Mouse (Mus musculus) neural tube, embryonic 14.5 days (tissue): ENCODE results near the gene Tatdn3. TPM values are rescaled to one million over a fixed set of nuclear protein-coding genes. Genes with fewer than 3 reads are reported as not detected.

Experiments
- ATAC-seq: fragments of 200-750 bp; cut with Nextera tagmentation; 2 replicates; pipeline ENCODE4 v1.8.0; 2017; ENCODE audit warnings: low read depth, mild to moderate bottlenecking, moderate TSS enrichment, moderate library complexity
- H3K27ac ChIP-seq: fragments of 300-500 bp; sonication (generic); 2 replicates; pipeline ENCODE4 v1.5.1; 2014; ENCODE audit warnings: low read depth, mild to moderate bottlenecking, control low read depth, low read length, moderate library complexity, mixed read lengths
- H3K27me3 ChIP-seq: fragments of 300-500 bp; sonication (generic); 2 replicates; pipeline ENCODE4 v1.6.1; 2014; ENCODE audit warnings: low read length; ENCODE audit not compliant: control insufficient read depth, insufficient read depth
- H3K36me3 ChIP-seq: fragments of 300-500 bp; sonication (generic); 2 replicates; pipeline ENCODE4 v1.6.1; 2014; ENCODE audit warnings: low read length, mixed read lengths; ENCODE audit not compliant: control insufficient read depth, insufficient read depth
- H3K4me1 ChIP-seq: fragments of 300-500 bp; sonication (generic); 2 replicates; pipeline ENCODE4 v1.6.1; 2014; ENCODE audit warnings: low read length; ENCODE audit not compliant: control insufficient read depth, insufficient read depth
- H3K4me2 ChIP-seq: fragments of 300-500 bp; sonication (generic); 2 replicates; pipeline ENCODE4 v1.6.1; 2014; ENCODE audit warnings: mild to moderate bottlenecking, low read depth, low read length, control low read depth
- H3K4me3 ChIP-seq: fragments of 300-500 bp; sonication (generic); 2 replicates; pipeline ENCODE4 v1.5.1; 2014; ENCODE audit warnings: low read depth, low read length, control low read depth, mixed read lengths
- H3K9ac ChIP-seq: fragments of 300-500 bp; sonication (generic); replicated peaks from 2 replicates; pipeline ENCODE4 v1.6.1; 2014; ENCODE audit warnings: low read depth, mild to moderate bottlenecking, control low read depth, low read length, mixed read lengths
- H3K9me3 ChIP-seq: fragments of 300-500 bp; sonication (generic); 2 replicates; pipeline ENCODE4 v1.6.1; 2016; ENCODE audit warnings: low read length; ENCODE audit not compliant: control insufficient read depth
- WGBS: fragments of 180-500 bp; shearing (Covaris S2); extraction: QIAGEN DNeasy Blood & Tissue Kit; methylation state at CpG from one replicate; pipeline ENCODE4 v1.1.7; 2014; 5-methylcytosine and 5-hydroxymethylcytosine counted together
- polyA plus RNA-seq: library from polyadenylated mRNA; unstranded; fragments of >200 nt; fragmentation: Nextera tagmentation; extraction: Ambion mirVana; gene quantifications from 2 replicates; pipeline ENCODE4 v1.2.1, GENCODE M21; 2014

The Tatdn3 gene
- polyA plus RNA-seq, 1 experiment from 2014 or later, result 19.9 TPM

- no peaks in the 10 kb centered on the region for H3K27me3 ChIP-seq
- H3K27ac ChIP-seq, result no peak overlapping the region
- H3K9ac ChIP-seq, result no peak overlapping the region
- ATAC-seq, result no peak
- H3K36me3 ChIP-seq, result no peaks in the 10 kb centered on the region
- H3K4me3 ChIP-seq, result no peak overlapping the region
- H3K4me1 ChIP-seq, result no peaks in the 10 kb centered on the region
- H3K9me3 ChIP-seq, result no peaks in the 10 kb centered on the region
- 89% methylated on average over 7 of the region's 7 CpGs for WGBS
- H3K4me2 ChIP-seq, result no peak overlapping the region
These were observed 23.7 kb upstream of the Tatdn3 start for GRCm38 (mm10) chr1:191086304-191086878.

GRCm38 (mm10) chr1:191085597-191085996, 22.9 kb upstream of the Tatdn3 start:
- Histone ChIP-seq H3K9ac (no peak overlapping the region), H3K4me3 (no peak overlapping the region), H3K36me3 (no peaks in the 10 kb centered on the region), H3K4me2 (no peak overlapping the region), H3K4me1 (no peaks in the 10 kb centered on the region), H3K9me3 (no peaks in the 10 kb centered on the region), H3K27ac (no peak overlapping the region), H3K27me3 (no peaks in the 10 kb centered on the region)
- 74% methylated on average over 12 of the region's 12 CpGs for WGBS
- no peak for ATAC-seq

GRCm38 (mm10) chr1:191084951-191085559, 22.3 kb upstream of the Tatdn3 start:
- H3K4me1 ChIP-seq, result no peaks in the 10 kb centered on the region
- no peak for ATAC-seq
- no peak overlapping the region for H3K4me3 ChIP-seq
- no peak overlapping the region for H3K27ac ChIP-seq
- H3K9me3 ChIP-seq, result no peaks in the 10 kb centered on the region
- H3K4me2 ChIP-seq, result no peak overlapping the region
- no peak overlapping the region for H3K9ac ChIP-seq
- H3K27me3 ChIP-seq, result no peaks in the 10 kb centered on the region
- H3K36me3 ChIP-seq, result no peaks in the 10 kb centered on the region
- WGBS, result 65% methylated on average over 5 of the region's 5 CpGs

- H3K4me2 ChIP-seq, result no peak overlapping the region
- WGBS, result 94% methylated on average over 8 of the region's 8 CpGs
- H3K4me3 ChIP-seq, result no peak overlapping the region
These were observed 20.5 kb upstream of the Tatdn3 start for GRCm38 (mm10) chr1:191083230-191083629.

GRCm38 (mm10) chr1:191075199-191075883, 12.6 kb upstream of the Tatdn3 start:
- 66% methylated on average over 10 of the region's 10 CpGs for WGBS
- Histone ChIP-seq H3K4me3 (no peak overlapping the region), H3K4me2 (no peak overlapping the region), H3K27ac (no peak overlapping the region), H3K9ac (no peak overlapping the region), H3K27me3 (no peaks in the 10 kb centered on the region), H3K36me3 (0 out of 2 replicates have a peak, but pooled peaks cover 4% of the 10 kb centered on the region), H3K4me1 (no peaks in the 10 kb centered on the region), H3K9me3 (no peaks in the 10 kb centered on the region)
- no peak; the same call in 1 of the 2 replicates for ATAC-seq

More at GRCm38 (mm10) chr1:191083230-191083629, 20.5 kb upstream of the Tatdn3 start:
- Histone ChIP-seq H3K9ac (no peak overlapping the region), H3K9me3 (no peaks in the 10 kb centered on the region), H3K36me3 (no peaks in the 10 kb centered on the region), H3K4me1 (no peaks in the 10 kb centered on the region), H3K27me3 (no peaks in the 10 kb centered on the region), H3K27ac (no peak overlapping the region)
- no peak for ATAC-seq

- Histone ChIP-seq H3K4me3 (no peak overlapping the region), H3K9ac (no peak overlapping the region), H3K4me2 (no peak overlapping the region), H3K4me1 (no peaks in the 10 kb centered on the region), H3K9me3 (no peaks in the 10 kb centered on the region), H3K36me3 (0 out of 2 replicates have a peak, but pooled peaks cover 4% of the 10 kb centered on the region), H3K27me3 (no peaks in the 10 kb centered on the region), H3K27ac (no peak overlapping the region)
- ATAC-seq, result no peak
- WGBS, result 91% methylated on average over 4 of the region's 4 CpGs
These were observed 10.8 kb upstream of the Tatdn3 start for GRCm38 (mm10) chr1:191073486-191073885.

GRCm38 (mm10) chr1:191073001-191073400, 10.3 kb upstream of the Tatdn3 start:
- no peaks in the 10 kb centered on the region for H3K4me1 ChIP-seq

GRCm38 (mm10) chr1:191072329-191072913, 9.7 kb upstream of the Tatdn3 start:
- no peaks in the 10 kb centered on the region for H3K4me1 ChIP-seq
- H3K9me3 ChIP-seq, result no peaks in the 10 kb centered on the region
- no peak overlapping the region for H3K4me2 ChIP-seq
- 0 out of 2 replicates have a peak, but pooled peaks cover 4% of the 10 kb centered on the region for H3K36me3 ChIP-seq
- H3K9ac ChIP-seq, result no peak overlapping the region
- H3K4me3 ChIP-seq, result no peak overlapping the region
- no peak for ATAC-seq
- H3K27me3 ChIP-seq, result no peaks in the 10 kb centered on the region
- WGBS, result 94% methylated on average over 16 of the region's 16 CpGs
- H3K27ac ChIP-seq, result no peak overlapping the region

More at GRCm38 (mm10) chr1:191073001-191073400, 10.3 kb upstream of the Tatdn3 start:
- H3K36me3 ChIP-seq, result 0 out of 2 replicates have a peak, but pooled peaks cover 4% of the 10 kb centered on the region
- H3K4me2 ChIP-seq, result no peak overlapping the region
- 76% methylated on average over 6 of the region's 6 CpGs for WGBS
- no peak overlapping the region for H3K4me3 ChIP-seq
- ATAC-seq, result no peak
- no peaks in the 10 kb centered on the region for H3K27me3 ChIP-seq
- H3K9me3 ChIP-seq, result no peaks in the 10 kb centered on the region
- no peak overlapping the region for H3K27ac ChIP-seq
- H3K9ac ChIP-seq, result no peak overlapping the region

- Histone ChIP-seq H3K9ac (no peak overlapping the region), H3K4me2 (no peak overlapping the region), H3K9me3 (no peaks in the 10 kb centered on the region), H3K27me3 (no peaks in the 10 kb centered on the region), H3K27ac (no peak overlapping the region), H3K4me3 (no peak overlapping the region), H3K4me1 (no peaks in the 10 kb centered on the region), H3K36me3 (0 out of 2 replicates have a peak, but pooled peaks cover 4% of the 10 kb centered on the region)
- 83% methylated on average over 6 of the region's 6 CpGs for WGBS
- no peak for ATAC-seq
These were observed 8.9 kb upstream of the Tatdn3 start for GRCm38 (mm10) chr1:191071613-191072012.
